Mouse (Mus musculus): Measurements from ENCODE around the gene Zfp101. TPM values are rescaled to one million over a fixed set of nuclear protein-coding genes. Genes with fewer than 3 reads are reported as not detected.

The Zfp101 gene
- polyA plus RNA-seq, 1 experiment = 9.0 TPM

- H3K4me3 ChIP-seq (replicated peaks; ENCODE audit: control insufficient read depth, low read depth, low read length) = peak within 1 kb of the TSS; percentile 72
- TF ChIP-seq POLR2A (IDR thresholded peaks at IDR 0.05; ENCODE audit: borderline replicate concordance, control insufficient read depth, low read depth, low read length) (no peak; the same call in 1 of the 2 replicates), CTCF (IDR thresholded peaks at IDR 0.05; ENCODE audit: control insufficient read depth, insufficient read depth, low read length) (no peak)
- H3K27ac ChIP-seq (ENCODE audit: control insufficient read depth, insufficient read depth, low read depth, low read length, poor library complexity) = no peak within 1 kb of the TSS
- 5% methylated on average over 47 of the region's 47 CpGs for WGBS
- H3K4me1 ChIP-seq (ENCODE audit: control insufficient read depth, insufficient read depth, low read length) = no peaks in the 10 kb centered on the region; the same call in 1 of the 2 replicates
Observed at GRCm38 (mm10) chr17:33358411-33359384, 35.7 kb downstream of the Zfp101 start, which contains the start of gene Zfp81. Gene Zfp81 (minus strand): TSS chr17:33358878.

GRCm38 (mm10) chr17:33352981-33353380 lies 41.5 kb downstream of the Zfp101 start:
- Histone ChIP-seq H3K4me3 (replicated peaks; ENCODE audit: control insufficient read depth, low read depth, low read length) (no peak overlapping the region), H3K27ac (ENCODE audit: control insufficient read depth, insufficient read depth, low read depth, low read length, poor library complexity) (no peak overlapping the region), H3K4me1 (ENCODE audit: control insufficient read depth, insufficient read depth, low read length) (peaks cover 2% of the 10 kb centered on the region; the same call in 1 of the 2 replicates)
- 75% methylated on average over 1 of the region's 1 CpGs for WGBS
- TF ChIP-seq POLR2A (IDR thresholded peaks at IDR 0.05; ENCODE audit: borderline replicate concordance, control insufficient read depth, low read depth, low read length) = no peak
- TF ChIP-seq CTCF (IDR thresholded peaks at IDR 0.05; ENCODE audit: control insufficient read depth, insufficient read depth, low read length) = no peak

Other genes starting within 250 kb of the Zfp101 start
- gene Olfr55, start 226.2 kb downstream of the Zfp101 start, polyA plus RNA-seq (2011; ENCODE audit: insufficient read depth, insufficient read length, low replicate concordance, missing spikeins) = 0.42 TPM in 1 of 2 replicates, not detected in the other
- gene Olfr239, start 203.3 kb downstream of the Zfp101 start, polyA plus RNA-seq (2011; ENCODE audit: insufficient read depth, insufficient read length, low replicate concordance, missing spikeins) = not detected in 2 replicates
- 0.27 and 0.38 TPM in 2 replicates for gene Olfr1564, start 173.0 kb downstream of the Zfp101 start, polyA plus RNA-seq (2011; ENCODE audit: insufficient read depth, insufficient read length, low replicate concordance, missing spikeins)
- 1.2 and 5.3 TPM in 2 replicates for gene Zfp955a, start 139.5 kb downstream of the Zfp101 start, polyA plus RNA-seq (2011; ENCODE audit: insufficient read depth, insufficient read length, low replicate concordance, missing spikeins)
- gene Olfr63, start 130.0 kb downstream of the Zfp101 start, polyA plus RNA-seq (2011; ENCODE audit: insufficient read depth, insufficient read length, low replicate concordance, missing spikeins) = not detected in 2 replicates
- gene Zfp955b, start 105.1 kb downstream of the Zfp101 start, polyA plus RNA-seq (2011; ENCODE audit: insufficient read depth, insufficient read length, low replicate concordance, missing spikeins) = 3.2 and 3.6 TPM in 2 replicates
- gene Zfp81, start 35.8 kb downstream of the Zfp101 start, polyA plus RNA-seq (2011; ENCODE audit: insufficient read depth, insufficient read length, low replicate concordance, missing spikeins) = 1.4 and 5.1 TPM in 2 replicates
- 0.95 TPM in 1 of 2 replicates, not detected in the other for gene Actl9, start 38.3 kb upstream of the Zfp101 start, polyA plus RNA-seq (2011; ENCODE audit: insufficient read depth, insufficient read length, low replicate concordance, missing spikeins)
- gene Adamts10, start 129.6 kb upstream of the Zfp101 start, polyA plus RNA-seq (2011; ENCODE audit: insufficient read depth, insufficient read length, low replicate concordance, missing spikeins) = 20.2 and 37.3 TPM in 2 replicates
- gene Myo1f, start 161.1 kb upstream of the Zfp101 start, polyA plus RNA-seq (2011; ENCODE audit: insufficient read depth, insufficient read length, low replicate concordance, missing spikeins) = 34.6 and 68.8 TPM in 2 replicates
- 24.6 and 41.4 TPM in 2 replicates for gene Zfp414, start 234.4 kb upstream of the Zfp101 start, polyA plus RNA-seq (2011; ENCODE audit: insufficient read depth, insufficient read length, low replicate concordance, missing spikeins)
- gene Pram1, start 243.4 kb upstream of the Zfp101 start, polyA plus RNA-seq (2011; ENCODE audit: insufficient read depth, insufficient read length, low replicate concordance, missing spikeins) = 47.2 and 93.2 TPM in 2 replicates